Mouse (Mus musculus) neural tube, embryonic 11.5 days (tissue): ENCODE measurements around the gene Disp1. TPM values are rescaled to one million over a fixed set of nuclear protein-coding genes. Genes with fewer than 3 reads are reported as not detected.

Experiments
- ATAC-seq: fragments of 200-750 bp; cut with Nextera tagmentation; 2 replicates; pipeline ENCODE4 v1.8.0; 2017; ENCODE audit warnings: moderate number of reproducible peaks, mild to moderate bottlenecking, moderate TSS enrichment, moderate library complexity; ENCODE audit not compliant: insufficient read depth, low FRiP score, low TSS enrichment
- DNase-seq: peaks from one replicate; pipeline ENCODE4 v3.0.0-alpha.2; 2015; ENCODE audit warnings: low spot score
- H3K27ac ChIP-seq: fragments of 300-500 bp; sonication (generic); 2 replicates; pipeline ENCODE4 v1.5.1; 2014; ENCODE audit warnings: low read depth, mild to moderate bottlenecking, low read length
- H3K27me3 ChIP-seq: fragments of 300-500 bp; sonication (generic); 2 replicates; pipeline ENCODE4 v1.6.1; 2014; ENCODE audit warnings: mild to moderate bottlenecking, low read length, mixed read lengths; ENCODE audit not compliant: control insufficient read depth, insufficient read depth
- H3K36me3 ChIP-seq: fragments of 300-500 bp; sonication (generic); 2 replicates; pipeline ENCODE4 v1.6.1; 2014; ENCODE audit warnings: mild to moderate bottlenecking, low read length, moderate library complexity, mixed read lengths; ENCODE audit not compliant: control insufficient read depth, insufficient read depth
- H3K4me1 ChIP-seq: fragments of 300-500 bp; sonication (generic); 2 replicates; pipeline ENCODE4 v1.6.1; 2014; ENCODE audit warnings: low read length, mixed read lengths; ENCODE audit not compliant: control insufficient read depth, insufficient read depth
- H3K4me2 ChIP-seq: fragments of 300-500 bp; sonication (generic); 2 replicates; pipeline ENCODE4 v1.6.1; 2014; ENCODE audit warnings: low read depth, mild to moderate bottlenecking, moderate library complexity
- H3K4me3 ChIP-seq: fragments of 300-500 bp; sonication (generic); 2 replicates; pipeline ENCODE4 v1.5.1; 2014; ENCODE audit warnings: low read depth, low read length
- H3K9ac ChIP-seq: fragments of 300-500 bp; sonication (generic); 2 replicates; pipeline ENCODE4 v1.6.1; 2014; ENCODE audit warnings: mild to moderate bottlenecking, low read length
- H3K9me3 ChIP-seq: fragments of 300-500 bp; sonication (generic); 2 replicates; pipeline ENCODE4 v1.6.1; 2016; ENCODE audit warnings: low read length; ENCODE audit not compliant: control insufficient read depth
- WGBS: fragments of 180-500 bp; shearing (Covaris S2); extraction: QIAGEN DNeasy Blood & Tissue Kit; methylation state at CpG from one replicate; pipeline ENCODE4 v1.1.7; 2014; 5-methylcytosine and 5-hydroxymethylcytosine counted together
- polyA plus RNA-seq: library from polyadenylated mRNA; unstranded; fragments of >200 nt; fragmentation: Nextera tagmentation; extraction: Ambion mirVana; gene quantifications from 2 replicates; pipeline ENCODE4 v1.2.1, GENCODE M21; 2014

Gene Disp1
- polyA plus RNA-seq, 1 experiment from 2014 or later: 11.7 TPM

GRCm38 (mm10) chr1:183213850-183214249, 7.5 kb downstream of the Disp1 start:
- Histone ChIP-seq H3K4me1 (no peaks in the 10 kb centered on the region), H3K27ac (no peak overlapping the region), H3K4me3 (no peak overlapping the region), H3K27me3 (no peaks in the 10 kb centered on the region), H3K9me3 (no peaks in the 10 kb centered on the region), H3K36me3 (no peaks in the 10 kb centered on the region), H3K4me2 (no peak overlapping the region), H3K9ac (no peak overlapping the region)
- ATAC-seq: no peak
- DNase-seq: no peak
- 93% methylated on average over 6 of the region's 6 CpGs for WGBS

- WGBS: 84% methylated on average over 6 of the region's 6 CpGs
- no peaks in the 10 kb centered on the region for H3K9me3 ChIP-seq
- no peak overlapping the region for H3K4me2 ChIP-seq
- H3K36me3 ChIP-seq: no peaks in the 10 kb centered on the region
- no peak for ATAC-seq
- no peak overlapping the region for H3K27ac ChIP-seq
- no peaks in the 10 kb centered on the region for H3K4me1 ChIP-seq
- no peak overlapping the region for H3K4me3 ChIP-seq
- H3K27me3 ChIP-seq: no peaks in the 10 kb centered on the region
- H3K9ac ChIP-seq: no peak overlapping the region
- no peak for DNase-seq
Measured at GRCm38 (mm10) chr1:183212757-183213211, 8.5 kb downstream of the Disp1 start.

- no peak overlapping the region for H3K27ac ChIP-seq
- H3K4me3 ChIP-seq: no peak overlapping the region
- H3K4me1 ChIP-seq: no peaks in the 10 kb centered on the region
- H3K9ac ChIP-seq: no peak overlapping the region
- 89% methylated on average over 8 of the region's 8 CpGs for WGBS
- no peak overlapping the region for H3K4me2 ChIP-seq
- H3K27me3 ChIP-seq: no peaks in the 10 kb centered on the region
- ATAC-seq (no peak), DNase-seq (no peak)
- no peaks in the 10 kb centered on the region for H3K36me3 ChIP-seq
- no peaks in the 10 kb centered on the region for H3K9me3 ChIP-seq
Measured at GRCm38 (mm10) chr1:183210115-183210514, 11.2 kb downstream of the Disp1 start.

GRCm38 (mm10) chr1:183207623-183208022, 13.7 kb downstream of the Disp1 start:
- DNase-seq (no peak), ATAC-seq (no peak)
- Histone ChIP-seq H3K4me2 (no peak overlapping the region), H3K9me3 (no peaks in the 10 kb centered on the region), H3K9ac (no peak overlapping the region), H3K4me3 (no peak overlapping the region), H3K36me3 (no peaks in the 10 kb centered on the region), H3K4me1 (no peaks in the 10 kb centered on the region), H3K27ac (no peak overlapping the region), H3K27me3 (no peaks in the 10 kb centered on the region)
- 91% methylated on average over 6 of the region's 6 CpGs for WGBS

GRCm38 (mm10) chr1:183207141-183207540, 14.2 kb downstream of the Disp1 start:
- no peak overlapping the region for H3K4me3 ChIP-seq
- H3K27ac ChIP-seq: no peak overlapping the region
- no peak overlapping the region for H3K4me2 ChIP-seq
- no peak for ATAC-seq
- H3K36me3 ChIP-seq: no peaks in the 10 kb centered on the region
- H3K9me3 ChIP-seq: no peaks in the 10 kb centered on the region
- H3K9ac ChIP-seq: no peak overlapping the region
- no peak for DNase-seq
- WGBS: 77% methylated on average over 3 of the region's 3 CpGs
- no peaks in the 10 kb centered on the region for H3K4me1 ChIP-seq
- H3K27me3 ChIP-seq: no peaks in the 10 kb centered on the region

GRCm38 (mm10) chr1:183200926-183201325, 20.4 kb downstream of the Disp1 start:
- DNase-seq: no peak
- Histone ChIP-seq H3K27me3 (no peaks in the 10 kb centered on the region), H3K4me1 (no peaks in the 10 kb centered on the region), H3K4me2 (no peak overlapping the region), H3K27ac (no peak overlapping the region), H3K36me3 (no peaks in the 10 kb centered on the region), H3K9ac (no peak overlapping the region), H3K4me3 (no peak overlapping the region), H3K9me3 (no peaks in the 10 kb centered on the region)
- ATAC-seq: no peak
- WGBS: 92% methylated on average over 5 of the region's 5 CpGs

GRCm38 (mm10) chr1:183194763-183195162, 26.6 kb downstream of the Disp1 start:
- Histone ChIP-seq H3K36me3 (no peaks in the 10 kb centered on the region), H3K4me3 (no peak overlapping the region), H3K9ac (no peak overlapping the region), H3K9me3 (no peaks in the 10 kb centered on the region), H3K4me1 (peaks cover 7% of the 10 kb centered on the region), H3K27ac (no peak overlapping the region), H3K4me2 (no peak overlapping the region), H3K27me3 (no peaks in the 10 kb centered on the region)
- 89% methylated on average over 18 of the region's 18 CpGs for WGBS
- DNase-seq (no peak), ATAC-seq (no peak)

GRCm38 (mm10) chr1:183194151-183194550, 27.2 kb downstream of the Disp1 start:
- Histone ChIP-seq H3K4me2 (no peak overlapping the region), H3K36me3 (no peaks in the 10 kb centered on the region), H3K4me3 (no peak overlapping the region), H3K9ac (no peak overlapping the region), H3K4me1 (peaks cover 10% of the 10 kb centered on the region), H3K27ac (no peak overlapping the region), H3K9me3 (no peaks in the 10 kb centered on the region), H3K27me3 (no peaks in the 10 kb centered on the region)
- WGBS: 92% methylated on average over 5 of the region's 5 CpGs
- ATAC-seq: no peak
- DNase-seq: no peak

GRCm38 (mm10) chr1:183191398-183191797, 29.9 kb downstream of the Disp1 start:
- 52% methylated on average over 10 of the region's 10 CpGs for WGBS
- H3K4me3 ChIP-seq: no peak overlapping the region

More at GRCm38 (mm10) chr1:183191398-183191797, 29.9 kb downstream of the Disp1 start:
- H3K27ac ChIP-seq: no peak overlapping the region
- DNase-seq: no peak
- no peaks in the 10 kb centered on the region for H3K36me3 ChIP-seq
- H3K9ac ChIP-seq: no peak overlapping the region
- no peaks in the 10 kb centered on the region for H3K27me3 ChIP-seq
- peaks cover 10% of the 10 kb centered on the region for H3K4me1 ChIP-seq
- H3K4me2 ChIP-seq: no peak overlapping the region
- no peak for ATAC-seq
- no peaks in the 10 kb centered on the region for H3K9me3 ChIP-seq
